Mouse (Mus musculus) limb, embryonic 14.5 days (tissue): Measurements from ENCODE around the gene Gm10638. TPM values are rescaled to one million over a fixed set of nuclear protein-coding genes. Genes with fewer than 3 reads are reported as not detected.

Experiments
- ATAC-seq: fragments of 200-750 bp; cut with Nextera tagmentation; 2 replicates; pipeline ENCODE4 v1.8.0; 2017; ENCODE audit warnings: low read depth, moderate number of reproducible peaks, moderate TSS enrichment; ENCODE audit not compliant: low FRiP score
- DNase-seq: peaks from one replicate; pipeline ENCODE4 v3.0.0-alpha.2; 2015; ENCODE audit warnings: low spot score
- H3K27ac ChIP-seq: fragments of 300-500 bp; sonication (generic); replicated peaks from 2 replicates; pipeline ENCODE4 v1.5.1; 2014; ENCODE audit warnings: low read depth, mild to moderate bottlenecking, low read length, moderate library complexity, mixed read lengths
- H3K27me3 ChIP-seq: fragments of 300-500 bp; sonication (generic); 2 replicates; pipeline ENCODE4 v1.6.1; 2014; ENCODE audit warnings: low read length, mixed read lengths; ENCODE audit not compliant: control insufficient read depth, insufficient read depth
- H3K36me3 ChIP-seq: fragments of 300-500 bp; sonication (generic); 2 replicates; pipeline ENCODE4 v1.6.1; 2014; ENCODE audit warnings: mild to moderate bottlenecking, low read length, moderate library complexity, mixed read lengths; ENCODE audit not compliant: control insufficient read depth, insufficient read depth
- H3K4me1 ChIP-seq: fragments of 300-500 bp; sonication (generic); 2 replicates; pipeline ENCODE4 v1.6.1; 2014; ENCODE audit warnings: antibody characterized with exemption, low read length, mixed read lengths; ENCODE audit not compliant: control insufficient read depth, insufficient read depth
- H3K4me2 ChIP-seq: fragments of 300-500 bp; sonication (generic); replicated peaks from 2 replicates; pipeline ENCODE4 v1.6.1; 2014; ENCODE audit warnings: low read depth, mild to moderate bottlenecking, low read length, moderate library complexity; ENCODE audit not compliant: severe bottlenecking
- H3K4me3 ChIP-seq: fragments of 300-500 bp; sonication (generic); replicated peaks from 2 replicates; pipeline ENCODE4 v1.5.1; 2014; ENCODE audit warnings: low read length
- H3K9ac ChIP-seq: fragments of 300-500 bp; sonication (generic); 2 replicates; pipeline ENCODE4 v1.6.1; 2014; ENCODE audit warnings: mild to moderate bottlenecking, low read depth, low read length, moderate library complexity; ENCODE audit not compliant: severe bottlenecking
- H3K9me3 ChIP-seq: fragments of 300-500 bp; sonication (generic); 2 replicates; pipeline ENCODE4 v1.6.1; 2016; ENCODE audit warnings: low read length; ENCODE audit not compliant: control insufficient read depth
- POLR2A ChIP-seq: fragments of 200-500 bp; IDR thresholded peaks from 2 replicates; pipeline ENCODE4 v1.8.0; 2012; ENCODE audit warnings: inconsistent platforms, mild to moderate bottlenecking, moderate library complexity, borderline replicate concordance; ENCODE audit not compliant: insufficient read depth, insufficient read length; ENCODE audit errors: extremely low read depth
- WGBS: fragments of 180-500 bp; shearing (Covaris S2); extraction: QIAGEN DNeasy Blood & Tissue Kit; methylation state at CpG from one replicate; pipeline ENCODE4 v1.1.7; 2014; 5-methylcytosine and 5-hydroxymethylcytosine counted together
- polyA plus RNA-seq, 2 experiments: library from polyadenylated mRNA; depleted of rRNA in 1 of 2; stranded (reverse) in 1 of 2; unstranded in 1 of 2; fragments of >200 nt; fragmentation: Nextera tagmentation in 1 of 2; extraction: Ambion mirVana in 1 of 2; gene quantifications; 2 replicates each; pipeline versions ENCODE4 v1.2.1 to v1.2.3; 2012 to 2014

The Gm10638 gene
- polyA plus RNA-seq, 2 experiments = 2.9 to 5.3 TPM

DNA sequence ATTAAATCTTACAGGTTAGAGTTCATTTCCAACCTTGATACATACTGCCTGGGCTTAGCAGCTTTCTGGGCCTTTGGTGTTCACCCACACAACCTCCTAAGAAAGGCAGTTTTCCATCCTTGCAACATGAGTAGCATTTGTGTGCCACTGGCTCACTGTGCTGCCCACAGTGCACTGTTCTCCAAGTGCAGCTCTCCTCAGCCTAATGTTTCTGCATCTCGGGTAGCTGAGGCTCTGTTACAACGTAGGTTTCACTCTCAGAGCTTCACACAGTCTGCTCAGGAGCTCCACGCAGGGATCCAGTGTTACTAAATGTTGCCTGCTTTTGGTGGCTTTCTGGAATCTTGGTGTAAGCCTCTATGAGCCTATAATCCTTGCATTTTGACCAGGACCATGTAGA lies 40.2 kb upstream of the Gm10638 start:
- ATAC-seq = no peak
- H3K27me3 ChIP-seq = no peaks in the 10 kb centered on the region
- H3K4me1 ChIP-seq = no peaks in the 10 kb centered on the region
- H3K4me3 ChIP-seq = no peak overlapping the region
- H3K27ac ChIP-seq = no peak overlapping the region
- H3K36me3 ChIP-seq = peaks cover 10% of the 10 kb centered on the region
- no peaks in the 10 kb centered on the region for H3K9me3 ChIP-seq
- 80% methylated on average over 3 of the region's 3 CpGs for whole genome bisulfite sequencing
- H3K4me2 ChIP-seq = no peak overlapping the region
- no peak for TF ChIP-seq POLR2A
- DNase-seq = no peak
- no peak overlapping the region for H3K9ac ChIP-seq

GRCm38 (mm10) chr8:86706756-86707155 lies 38.7 kb upstream of the Gm10638 start:
- Histone ChIP-seq H3K27me3 (no peaks in the 10 kb centered on the region), H3K9me3 (no peaks in the 10 kb centered on the region), H3K4me2 (no peak overlapping the region), H3K9ac (no peak overlapping the region), H3K27ac (no peak overlapping the region), H3K4me1 (no peaks in the 10 kb centered on the region), H3K4me3 (no peak overlapping the region), H3K36me3 (peaks cover 10% of the 10 kb centered on the region; the same call in 1 of the 2 replicates)
- no peak for TF ChIP-seq POLR2A
- DNase-seq (no peak), ATAC-seq (no peak)
- WGBS = 80% methylated on average over 5 of the region's 5 CpGs

- Histone ChIP-seq H3K4me2 (no peak overlapping the region), H3K27me3 (no peaks in the 10 kb centered on the region), H3K36me3 (peaks cover 15% of the 10 kb centered on the region; the same call in 1 of the 2 replicates), H3K4me1 (no peaks in the 10 kb centered on the region), H3K9me3 (no peaks in the 10 kb centered on the region), H3K9ac (no peak overlapping the region), H3K4me3 (no peak overlapping the region), H3K27ac (no peak overlapping the region)
- WGBS = 69% methylated on average over 4 of the region's 4 CpGs
- TF ChIP-seq POLR2A = no peak
- DNase-seq = no peak
- no peak for ATAC-seq
Measured at GRCm38 (mm10) chr8:86707873-86708272, 37.6 kb upstream of the Gm10638 start.

GRCm38 (mm10) chr8:86712594-86712993 lies 32.9 kb upstream of the Gm10638 start:
- Histone ChIP-seq H3K9me3 (no peaks in the 10 kb centered on the region), H3K36me3 (peaks cover 37% of the 10 kb centered on the region), H3K27me3 (no peaks in the 10 kb centered on the region), H3K4me1 (no peaks in the 10 kb centered on the region), H3K27ac (no peak overlapping the region), H3K4me3 (no peak overlapping the region), H3K9ac (no peak overlapping the region), H3K4me2 (no peak overlapping the region)
- 91% methylated on average over 3 of the region's 3 CpGs for WGBS
- no peak for TF ChIP-seq POLR2A
- ATAC-seq (no peak), DNase-seq (no peak)

DNA sequence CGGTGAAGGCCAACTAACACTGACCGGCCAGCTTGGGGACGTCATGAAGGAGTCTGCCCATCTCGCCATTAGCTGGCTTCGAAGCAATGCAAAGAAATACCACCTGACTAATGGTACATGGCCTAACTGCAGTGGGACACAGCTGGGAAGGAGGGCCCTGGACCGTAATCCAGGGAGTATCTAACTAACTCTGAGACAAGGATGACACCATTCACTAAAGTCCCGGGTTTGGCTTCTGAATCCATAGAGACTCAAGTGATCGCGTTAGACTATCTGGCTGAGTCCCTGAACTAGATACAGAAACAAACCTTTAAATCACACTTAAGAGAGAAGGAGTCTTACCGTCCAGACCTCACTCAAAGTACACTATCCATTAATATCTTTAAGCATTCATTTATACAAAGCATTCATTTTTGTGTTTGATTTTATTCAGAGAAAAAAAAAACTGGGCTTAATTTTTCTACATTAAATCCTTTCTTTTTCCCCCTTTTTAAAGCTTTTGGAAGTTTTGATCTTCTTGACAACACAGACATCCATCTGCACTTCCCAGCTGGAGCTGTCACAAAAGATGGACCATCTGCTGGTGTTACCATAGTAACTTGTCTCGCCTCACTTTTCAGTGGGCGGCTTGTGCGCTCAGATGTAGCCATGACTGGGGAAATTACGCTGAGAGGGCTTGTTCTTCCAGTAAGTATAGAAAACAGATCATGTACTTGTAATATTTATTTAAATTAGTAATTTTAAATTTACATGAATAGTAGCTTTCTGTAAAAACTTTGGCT lies 31.9 kb upstream of the Gm10638 start:
- H3K9me3 ChIP-seq = no peaks in the 10 kb centered on the region
- no peaks in the 10 kb centered on the region for H3K27me3 ChIP-seq
- no peak for TF ChIP-seq POLR2A
- DNase-seq = no peak
- H3K27ac ChIP-seq = no peak overlapping the region
- H3K4me1 ChIP-seq = no peaks in the 10 kb centered on the region
- peaks cover 42% of the 10 kb centered on the region for H3K36me3 ChIP-seq
- no peak overlapping the region for H3K4me3 ChIP-seq
- WGBS = 82% methylated on average over 14 of the region's 14 CpGs
- H3K4me2 ChIP-seq = no peak overlapping the region
- H3K9ac ChIP-seq = no peak overlapping the region
- no peak for ATAC-seq
